Mouse (Mus musculus) limb, embryonic 10.5 days (tissue): ENCODE measurements at regions not wholly inside any gene's neighbourhood (a gene's known extent, or its start where the extent isn't known, plus 50 kb on each side); places are given as distances from the start of the nearest gene placed in this dataset.

Source experiments
- DNase-seq: peaks from one replicate; pipeline ENCODE4 v3.0.0-alpha.2; 2017; ENCODE audit warnings: low spot score
- H3K27ac ChIP-seq: fragments of 300-500 bp; sonication (generic); 2 replicates; pipeline ENCODE4 v1.5.1; 2016; ENCODE audit warnings: mild to moderate bottlenecking
- H3K27me3 ChIP-seq: fragments of 300-500 bp; sonication (generic); 2 replicates; pipeline ENCODE4 v1.6.1; 2016; ENCODE audit warnings: low read depth, mild to moderate bottlenecking; ENCODE audit not compliant: poor library complexity, severe bottlenecking
- H3K36me3 ChIP-seq: fragments of 300-500 bp; sonication (generic); 2 replicates; pipeline ENCODE4 v1.6.1; 2016; ENCODE audit warnings: mild to moderate bottlenecking, moderate library complexity
- H3K4me1 ChIP-seq: fragments of 300-500 bp; sonication (generic); 2 replicates; pipeline ENCODE4 v1.6.1; 2016
- H3K4me3 ChIP-seq: fragments of 300-500 bp; sonication (generic); 2 replicates; pipeline ENCODE4 v1.5.1; 2016; ENCODE audit warnings: mild to moderate bottlenecking, moderate library complexity
- H3K9me3 ChIP-seq: fragments of 300-500 bp; sonication (generic); replicated peaks from 2 replicates; pipeline ENCODE4 v1.6.1; 2016; ENCODE audit warnings: mild to moderate bottlenecking
- WGBS: fragments of 180-500 bp; shearing (Covaris S2); methylation state at CpG from one replicate; pipeline ENCODE4 v1.1.7; 2016; 5-methylcytosine and 5-hydroxymethylcytosine counted together

DNA sequence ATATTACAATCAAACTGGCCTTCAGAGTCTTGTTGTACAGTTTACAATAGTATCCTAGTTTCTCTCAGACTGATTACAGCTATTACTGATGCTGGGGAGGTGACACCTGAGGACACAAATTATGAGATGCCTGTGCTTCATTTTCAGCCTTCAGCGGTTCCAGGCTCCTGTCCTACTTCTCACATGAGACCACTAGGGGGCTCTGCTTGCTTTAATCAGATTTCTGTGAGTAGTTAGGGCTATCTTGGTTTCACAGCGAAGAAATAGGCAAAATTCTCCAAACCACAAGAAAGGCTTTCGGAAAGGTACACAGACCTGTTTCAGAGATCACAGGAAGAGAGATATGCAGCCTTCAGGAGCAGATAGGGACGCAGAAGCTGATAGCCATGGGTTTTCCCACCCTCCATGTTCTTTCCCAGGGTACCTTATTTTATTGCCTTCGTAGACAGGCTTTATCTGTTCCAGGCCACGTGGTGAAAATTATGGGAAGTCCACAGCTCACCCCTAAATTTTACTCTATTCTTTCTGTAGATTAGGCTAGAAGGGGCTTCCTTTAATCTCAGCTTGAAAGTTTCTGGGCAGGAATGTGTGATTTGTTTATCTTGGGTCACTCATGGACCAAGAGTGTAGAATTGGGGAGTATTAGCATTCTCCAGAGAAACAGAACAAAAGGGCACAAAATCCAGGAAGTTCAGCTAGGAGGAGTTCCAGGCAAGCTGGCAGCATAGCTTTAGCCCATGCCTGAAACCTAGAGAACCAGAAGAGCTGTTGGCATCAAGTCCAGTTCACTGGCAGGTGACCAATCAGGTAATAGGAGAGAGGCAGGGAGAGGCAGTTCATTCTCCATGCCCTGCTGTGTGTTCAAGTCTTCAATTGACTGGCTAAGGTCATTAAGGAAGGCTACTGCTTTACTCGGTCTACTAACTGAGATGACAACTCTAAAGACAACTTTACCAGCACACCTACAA, 141.9 kb upstream of the Ghitm start:
- Histone ChIP-seq H3K36me3 (no peaks in the 10 kb centered on the region), H3K4me1 (no peaks in the 10 kb centered on the region), H3K4me3 (no peak overlapping the region), H3K27me3 (no peaks in the 10 kb centered on the region), H3K27ac (no peak overlapping the region), H3K9me3 (no peaks in the 10 kb centered on the region)
- 62% methylated on average over 7 of the region's 7 CpGs for WGBS
- no peak for DNase-seq

DNA sequence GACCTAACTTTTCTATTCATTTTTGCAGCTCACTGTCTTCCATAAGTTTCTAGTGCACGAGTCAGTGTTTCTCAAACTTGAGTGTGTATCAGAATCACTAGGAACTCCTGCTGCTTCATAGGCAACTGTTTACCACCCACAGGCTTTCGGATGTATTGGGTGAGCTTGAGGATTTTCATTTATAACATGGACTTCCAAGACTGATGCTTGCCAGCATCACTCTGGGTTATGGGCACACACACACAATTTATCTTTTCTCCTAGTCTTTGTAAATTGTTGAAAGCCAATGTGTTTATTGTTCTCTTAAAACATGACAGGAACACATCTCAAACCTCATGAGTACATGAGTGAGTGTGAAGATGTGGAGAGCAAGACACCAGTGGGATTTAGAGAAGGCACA, 137.0 kb upstream of the Ghitm start:
- Histone ChIP-seq H3K36me3 (no peaks in the 10 kb centered on the region), H3K4me3 (no peak overlapping the region), H3K4me1 (no peaks in the 10 kb centered on the region), H3K27ac (no peak overlapping the region), H3K27me3 (no peaks in the 10 kb centered on the region), H3K9me3 (no peaks in the 10 kb centered on the region)
- no peak for DNase-seq
- WGBS, result 87% methylated on average over 2 of the region's 2 CpGs

DNA sequence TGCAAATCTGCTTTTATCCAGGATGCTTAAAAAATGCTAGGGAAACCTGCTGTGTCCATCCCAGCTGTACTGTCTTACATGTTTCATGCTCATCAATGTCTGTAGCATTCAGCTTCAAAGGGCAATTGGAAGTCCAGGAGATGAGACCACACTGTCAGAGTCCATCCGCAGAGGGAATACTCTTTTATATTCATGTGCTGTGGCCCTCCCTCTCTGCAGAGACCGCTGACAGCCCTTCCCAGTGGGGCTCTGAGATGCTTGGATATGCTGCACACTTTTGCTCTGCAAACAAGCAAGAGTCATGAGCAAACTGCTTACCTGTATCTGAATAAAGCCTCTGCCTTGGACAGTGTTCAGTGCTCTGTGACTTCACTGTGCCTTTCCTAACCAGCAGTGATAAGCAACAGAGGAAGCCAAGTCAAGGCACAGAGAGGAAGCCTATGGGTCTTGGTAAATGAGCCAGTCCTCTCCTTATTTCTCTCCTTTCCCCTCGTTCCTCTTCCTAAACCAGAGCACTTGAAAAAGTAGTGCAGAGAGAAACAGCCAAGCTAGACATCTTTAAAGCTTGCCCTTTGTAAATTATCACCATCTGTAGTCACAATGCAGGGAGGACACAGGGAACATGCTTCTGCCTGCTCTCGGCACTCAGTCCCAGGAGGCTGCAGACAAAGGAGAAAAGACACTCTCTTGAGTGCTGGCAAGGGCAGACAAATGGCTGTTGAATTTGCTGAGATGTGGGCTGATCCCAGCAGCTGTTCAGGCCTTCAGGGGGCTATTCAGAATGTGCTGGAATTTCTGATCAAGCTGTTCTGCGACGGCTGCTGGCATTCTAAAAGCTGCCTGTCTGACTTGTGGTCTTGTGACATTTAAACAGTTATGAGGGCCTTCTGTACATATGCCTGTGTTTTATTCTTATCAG, 136.2 kb upstream of the Ghitm start:
- DNase-seq, result no peak
- H3K27me3 ChIP-seq, result no peaks in the 10 kb centered on the region
- H3K27ac ChIP-seq, result no peak overlapping the region
- H3K4me1 ChIP-seq, result no peaks in the 10 kb centered on the region
- 55% methylated on average over 6 of the region's 6 CpGs for WGBS
- no peaks in the 10 kb centered on the region for H3K36me3 ChIP-seq
- no peaks in the 10 kb centered on the region for H3K9me3 ChIP-seq
- H3K4me3 ChIP-seq, result no peak overlapping the region

DNA sequence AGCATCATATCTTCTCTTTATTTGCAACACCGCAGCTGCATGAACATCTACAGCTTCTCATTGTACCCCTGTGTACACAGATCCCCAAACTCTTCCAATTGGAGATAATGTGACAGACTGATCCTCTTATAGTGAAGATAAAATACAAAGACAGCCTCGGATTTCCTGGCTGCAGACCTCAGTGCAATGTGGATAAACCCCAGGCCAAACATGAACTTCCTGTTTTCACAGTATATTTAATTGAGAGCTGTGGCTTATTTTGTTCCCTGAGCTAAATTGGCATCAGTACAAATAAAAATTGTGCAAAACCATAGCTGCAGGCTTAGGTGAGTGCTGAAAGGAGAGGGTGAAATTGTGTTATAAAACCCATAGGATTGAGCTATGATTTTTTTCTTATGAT, 134.8 kb upstream of the Ghitm start:
- Histone ChIP-seq H3K4me3 (no peak overlapping the region), H3K27me3 (no peaks in the 10 kb centered on the region), H3K27ac (no peak overlapping the region), H3K9me3 (no peaks in the 10 kb centered on the region), H3K36me3 (no peaks in the 10 kb centered on the region), H3K4me1 (no peaks in the 10 kb centered on the region)
- no peak for DNase-seq
- WGBS, result 83% methylated on average over 2 of the region's 2 CpGs

DNA sequence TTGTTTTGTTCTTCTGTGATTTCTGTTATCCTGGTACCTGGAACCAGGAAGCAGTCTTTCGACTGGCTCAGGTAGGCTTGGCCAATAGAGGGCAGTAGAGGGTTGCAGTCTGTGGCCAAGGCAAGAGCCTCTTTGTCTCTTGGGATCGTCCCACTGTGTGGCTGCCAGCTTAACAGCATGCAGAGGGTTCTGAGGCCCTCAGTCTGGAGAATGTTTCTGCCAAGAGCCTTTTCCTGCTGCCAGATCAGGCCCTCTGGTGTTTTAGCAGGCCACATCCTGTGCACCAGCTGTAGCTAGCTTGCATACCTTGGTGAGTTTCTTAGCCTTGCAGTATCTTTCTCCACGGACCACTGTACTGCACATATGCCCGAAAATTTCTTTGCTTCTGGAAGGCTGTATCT, 103.6 kb upstream of the Ghitm start:
- H3K27me3 ChIP-seq, result no peaks in the 10 kb centered on the region
- no peaks in the 10 kb centered on the region for H3K36me3 ChIP-seq
- 50% methylated on average over 4 of the region's 4 CpGs for WGBS
- DNase-seq, result peak; percentile 48
- no peaks in the 10 kb centered on the region for H3K9me3 ChIP-seq
- H3K4me3 ChIP-seq, result no peak overlapping the region
- no peak overlapping the region for H3K27ac ChIP-seq
- H3K4me1 ChIP-seq, result no peaks in the 10 kb centered on the region

DNA sequence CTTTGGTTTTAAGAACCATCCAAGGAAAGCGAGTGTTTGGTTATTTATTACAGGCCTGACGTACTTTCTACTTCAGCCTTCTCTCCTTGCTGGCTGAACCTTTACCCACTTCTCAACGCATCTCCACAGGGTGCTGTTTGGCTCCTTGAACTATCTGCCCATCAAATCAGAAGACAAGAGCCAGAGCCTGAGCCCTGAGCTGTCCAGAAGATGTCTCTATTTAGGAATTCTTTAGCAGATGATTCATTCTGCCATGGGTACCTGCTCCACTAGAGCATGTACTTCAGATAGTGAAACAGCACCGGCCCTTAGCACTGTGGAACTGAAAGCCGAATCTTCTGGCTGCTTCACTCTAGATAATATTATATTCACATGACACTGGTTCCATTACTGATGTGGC, 102.1 kb upstream of the Ghitm start:
- H3K4me1 ChIP-seq, result no peaks in the 10 kb centered on the region
- no peak overlapping the region for H3K27ac ChIP-seq
- H3K4me3 ChIP-seq, result no peak overlapping the region
- WGBS, result 90% methylated on average over 5 of the region's 5 CpGs
- no peaks in the 10 kb centered on the region for H3K9me3 ChIP-seq
- no peaks in the 10 kb centered on the region for H3K27me3 ChIP-seq
- H3K36me3 ChIP-seq, result no peaks in the 10 kb centered on the region
- no peak for DNase-seq

DNA sequence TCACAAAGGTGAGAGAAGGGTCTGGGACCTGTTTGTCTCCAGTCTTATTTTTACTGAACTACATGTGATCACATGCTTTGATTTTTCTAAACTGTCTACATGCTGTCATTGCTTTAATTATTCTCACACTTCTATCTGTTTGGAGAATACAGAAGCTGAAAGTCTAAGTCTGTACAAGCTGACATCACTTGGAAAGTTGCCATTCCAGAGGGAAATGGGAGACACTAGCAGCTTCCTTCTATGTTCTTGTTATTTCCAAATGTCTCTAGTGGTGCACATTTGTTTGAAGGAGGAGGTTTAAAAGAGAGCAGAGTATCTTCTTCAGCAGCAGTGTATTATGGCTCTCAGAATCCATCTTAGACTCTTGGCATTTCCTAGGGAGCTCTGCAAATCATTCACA, 73.2 kb upstream of the Ghitm start:
- no peaks in the 10 kb centered on the region for H3K36me3 ChIP-seq
- no peak overlapping the region for H3K4me3 ChIP-seq
- H3K4me1 ChIP-seq, result no peaks in the 10 kb centered on the region
- no peak overlapping the region for H3K27ac ChIP-seq
- no peak for DNase-seq
- H3K27me3 ChIP-seq, result no peaks in the 10 kb centered on the region
- no peaks in the 10 kb centered on the region for H3K9me3 ChIP-seq

DNA sequence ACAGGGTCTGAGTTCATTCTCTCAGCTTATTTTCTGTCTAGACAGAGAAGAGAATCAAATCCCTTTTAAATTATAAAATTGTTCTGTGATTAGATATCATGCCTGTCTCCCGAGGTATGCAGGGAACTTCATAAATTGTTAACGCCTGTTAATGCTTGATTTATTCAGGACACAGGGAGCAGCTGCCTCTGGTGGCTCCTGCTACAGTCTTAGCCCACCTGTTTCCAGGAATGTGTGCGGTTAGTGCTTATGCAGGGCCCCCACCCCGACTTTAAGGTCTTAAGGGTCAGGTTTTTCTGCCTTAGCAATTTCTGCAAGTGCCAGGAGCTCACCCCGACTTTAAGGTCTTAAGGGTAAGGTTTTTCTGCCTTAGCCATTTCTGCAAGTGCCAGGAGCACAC, 54.7 kb upstream of the Ghitm start:
- Histone ChIP-seq H3K4me3 (no peak overlapping the region), H3K36me3 (no peaks in the 10 kb centered on the region), H3K27ac (no peak overlapping the region), H3K9me3 (no peaks in the 10 kb centered on the region), H3K27me3 (no peaks in the 10 kb centered on the region), H3K4me1 (no peaks in the 10 kb centered on the region)
- no peak for DNase-seq
- WGBS, result 89% methylated on average over 5 of the region's 5 CpGs
